Mouse (Mus musculus): ENCODE measurements at regions not wholly inside any gene's neighbourhood (a gene's known extent, or its start where the extent isn't known, plus 50 kb on each side); places are given as distances from the start of the nearest gene placed in this dataset.
"Not testable (repeated sequence)": the region's sequence is repeated elsewhere in the genome, so short reads cannot be mapped to it uniquely, and the experiment has no call there.

GRCm38 (mm10) chr2:64417129-64417528, 319.3 kb upstream of the Fign start:
- not testable (repeated sequence) for H3K4me2 ChIP-seq (replicated peaks); H3K27me3 ChIP-seq; H3K9ac ChIP-seq (replicated peaks); ATAC-seq (ENCODE audit: low FRiP score, low read depth); H3K4me3 ChIP-seq; H3K4me1 ChIP-seq; H3K27ac ChIP-seq (replicated peaks); H3K9me3 ChIP-seq; H3K36me3 ChIP-seq

- Histone ChIP-seq H3K27ac (replicated peaks) (no peak overlapping the region), H3K9ac (replicated peaks) (no peak overlapping the region), H3K36me3 (no peaks in the 10 kb centered on the region), H3K27me3 (no peaks in the 10 kb centered on the region), H3K4me2 (replicated peaks) (no peak overlapping the region), H3K4me1 (no peaks in the 10 kb centered on the region), H3K9me3 (no peaks in the 10 kb centered on the region), H3K4me3 (no peak overlapping the region)
- no peak for ATAC-seq (ENCODE audit: low FRiP score, low read depth)
- 75% methylated on average over 1 of the region's 1 CpGs for WGBS
These were observed 316.0 kb upstream of the Fign start for GRCm38 (mm10) chr2:64413846-64414245.

- H3K4me1 ChIP-seq: no peaks in the 10 kb centered on the region
- H3K4me3 ChIP-seq: no peak overlapping the region
- H3K9ac ChIP-seq (replicated peaks): no peak overlapping the region
- no peak overlapping the region for H3K27ac ChIP-seq (replicated peaks)
- no peaks in the 10 kb centered on the region for H3K36me3 ChIP-seq
- no peaks in the 10 kb centered on the region for H3K9me3 ChIP-seq
- ATAC-seq (ENCODE audit: low FRiP score, low read depth): no peak
- no peaks in the 10 kb centered on the region for H3K27me3 ChIP-seq
- no peak overlapping the region for H3K4me2 ChIP-seq (replicated peaks)
These were observed 315.4 kb upstream of the Fign start for GRCm38 (mm10) chr2:64413263-64413662.

GRCm38 (mm10) chr2:64395946-64396345, 298.1 kb upstream of the Fign start:
- no peak overlapping the region for H3K4me2 ChIP-seq (replicated peaks)

GRCm38 (mm10) chr2:64394619-64395294, 296.9 kb upstream of the Fign start:
- 13% methylated on average over 11 of the region's 11 CpGs for WGBS
- ATAC-seq (ENCODE audit: low FRiP score, low read depth): peak; percentile 91
- no peaks in the 10 kb centered on the region for H3K9me3 ChIP-seq
- no peak overlapping the region for H3K4me3 ChIP-seq
- H3K4me1 ChIP-seq: peaks cover 26% of the 10 kb centered on the region
- H3K4me2 ChIP-seq (replicated peaks): peak overlapping the region; percentile 13; the same call in 1 of the 2 replicates
- peak overlapping the region; percentile 76 for H3K27ac ChIP-seq (replicated peaks)
- H3K9ac ChIP-seq (replicated peaks): no peak overlapping the region
- H3K27me3 ChIP-seq: no peaks in the 10 kb centered on the region
- H3K36me3 ChIP-seq: no peaks in the 10 kb centered on the region

More at GRCm38 (mm10) chr2:64395946-64396345, 298.1 kb upstream of the Fign start:
- Histone ChIP-seq H3K27me3 (no peaks in the 10 kb centered on the region), H3K27ac (replicated peaks) (peak overlapping the region; percentile 31; the same call in 1 of the 2 replicates), H3K9me3 (no peaks in the 10 kb centered on the region), H3K36me3 (no peaks in the 10 kb centered on the region), H3K4me3 (no peak overlapping the region), H3K9ac (replicated peaks) (no peak overlapping the region), H3K4me1 (peaks cover 19% of the 10 kb centered on the region)
- 79% methylated on average over 4 of the region's 4 CpGs for WGBS
- peak; percentile 6; the same call in 1 of the 2 replicates for ATAC-seq (ENCODE audit: low FRiP score, low read depth)

GRCm38 (mm10) chr2:64394199-64394598, 296.4 kb upstream of the Fign start:
- ATAC-seq (ENCODE audit: low FRiP score, low read depth): peak; percentile 1; the same call in 1 of the 2 replicates
- Histone ChIP-seq H3K27me3 (no peaks in the 10 kb centered on the region), H3K27ac (replicated peaks) (peak overlapping the region; percentile 76), H3K9ac (replicated peaks) (no peak overlapping the region), H3K4me3 (no peak overlapping the region), H3K9me3 (no peaks in the 10 kb centered on the region), H3K4me2 (replicated peaks) (no peak overlapping the region), H3K36me3 (no peaks in the 10 kb centered on the region), H3K4me1 (peaks cover 26% of the 10 kb centered on the region)
- 47% methylated on average over 8 of the region's 8 CpGs for WGBS

- peak; percentile 84 for ATAC-seq (ENCODE audit: low FRiP score, low read depth)
- Histone ChIP-seq H3K9ac (replicated peaks) (no peak overlapping the region), H3K4me3 (no peak overlapping the region), H3K4me1 (peaks cover 11% of the 10 kb centered on the region), H3K27ac (replicated peaks) (peak overlapping the region; percentile 61; the same call in 1 of the 2 replicates), H3K9me3 (no peaks in the 10 kb centered on the region), H3K36me3 (no peaks in the 10 kb centered on the region), H3K4me2 (replicated peaks) (peak overlapping the region; percentile 21), H3K27me3 (no peaks in the 10 kb centered on the region)
- 7% methylated on average over 2 of the region's 2 CpGs for WGBS
These were observed 272.0 kb upstream of the Fign start for GRCm38 (mm10) chr2:64369791-64370190.

- Histone ChIP-seq H3K27ac (replicated peaks) (no peak overlapping the region), H3K9me3 (no peaks in the 10 kb centered on the region), H3K4me3 (no peak overlapping the region), H3K9ac (replicated peaks) (no peak overlapping the region), H3K27me3 (no peaks in the 10 kb centered on the region), H3K36me3 (no peaks in the 10 kb centered on the region), H3K4me2 (replicated peaks) (no peak overlapping the region), H3K4me1 (peaks cover 11% of the 10 kb centered on the region)
- ATAC-seq (ENCODE audit: low FRiP score, low read depth): peak; percentile 25; the same call in 1 of the 2 replicates
- 80% methylated on average over 7 of the region's 7 CpGs for WGBS
These were observed 269.4 kb upstream of the Fign start for GRCm38 (mm10) chr2:64367188-64367587.

GRCm38 (mm10) chr2:64366528-64366927, 268.7 kb upstream of the Fign start:
- 58% methylated on average over 5 of the region's 5 CpGs for WGBS
- peak; percentile 44 for ATAC-seq (ENCODE audit: low FRiP score, low read depth)
- no peak overlapping the region for H3K4me3 ChIP-seq
- H3K9ac ChIP-seq (replicated peaks): no peak overlapping the region
- no peak overlapping the region for H3K27ac ChIP-seq (replicated peaks)
- H3K4me2 ChIP-seq (replicated peaks): no peak overlapping the region
- no peaks in the 10 kb centered on the region for H3K36me3 ChIP-seq
- H3K4me1 ChIP-seq: peaks cover 11% of the 10 kb centered on the region
- H3K27me3 ChIP-seq: no peaks in the 10 kb centered on the region
- H3K9me3 ChIP-seq: no peaks in the 10 kb centered on the region

- no peaks in the 10 kb centered on the region for H3K4me1 ChIP-seq
- 98% methylated on average over 4 of the region's 4 CpGs for WGBS
- no peak overlapping the region for H3K9ac ChIP-seq (replicated peaks)
- H3K4me3 ChIP-seq: no peak overlapping the region
- ATAC-seq (ENCODE audit: low FRiP score, low read depth): no peak
- no peak overlapping the region for H3K4me2 ChIP-seq (replicated peaks)
- no peaks in the 10 kb centered on the region for H3K9me3 ChIP-seq
- no peak overlapping the region for H3K27ac ChIP-seq (replicated peaks)
- no peaks in the 10 kb centered on the region for H3K36me3 ChIP-seq
- H3K27me3 ChIP-seq: no peaks in the 10 kb centered on the region
These were observed 258.4 kb upstream of the Fign start for GRCm38 (mm10) chr2:64356286-64356685.

- H3K4me2 ChIP-seq (replicated peaks): no peak overlapping the region
- no peaks in the 10 kb centered on the region for H3K36me3 ChIP-seq
- H3K9me3 ChIP-seq: no peaks in the 10 kb centered on the region
- peaks cover 6% of the 10 kb centered on the region; the same call in 1 of the 2 replicates for H3K4me1 ChIP-seq
- no peaks in the 10 kb centered on the region for H3K27me3 ChIP-seq
- 19% methylated on average over 2 of the region's 2 CpGs for WGBS
- H3K27ac ChIP-seq (replicated peaks): no peak overlapping the region
- H3K9ac ChIP-seq (replicated peaks): no peak overlapping the region
- ATAC-seq (ENCODE audit: low FRiP score, low read depth): peak; percentile 71
- H3K4me3 ChIP-seq: no peak overlapping the region
These were observed 227.7 kb upstream of the Fign start for GRCm38 (mm10) chr2:64325499-64325898.

Data from midbrain, embryonic 12.5 days (tissue).